Mouse (Mus musculus) sigmoid colon, adult 10 weeks (tissue): Measurements from ENCODE around the gene Tcp11l2. TPM values are rescaled to one million over a fixed set of nuclear protein-coding genes. Genes with fewer than 3 reads are reported as not detected.

Experiments
- polyA plus RNA-seq: library from polyadenylated mRNA; stranded (reverse); fragments of 350-450 nt; fragmentation: Illumina TruSeq; extraction: RNeasy Lipid Tissue Mini Kit (QIAGEN cat#74804); gene quantifications from one replicate; pipeline ENCODE4 v1.2.3, GENCODE M21; 2014; ENCODE audit warnings: low read depth, low replicate concordance

Gene Tcp11l2
- polyA plus RNA-seq = 30.2 TPM

GRCm38 (mm10) chr10:84576395-84577070 is at the start of gene Tcp11l2:
TSS of gene Tcp11l2 (plus strand) at chr10:84576626.

GRCm38 (mm10) chr10:84533912-84534671 is 42.3 kb upstream of the Tcp11l2 start, which contains the start of gene Ckap4:
TSS of gene Ckap4 (minus strand) at chr10:84534062.

GRCm38 (mm10) chr10:84621826-84622790 is 45.7 kb downstream of the Tcp11l2 start, which contains the start of gene Polr3b:
TSS of gene Polr3b (plus strand) at chr10:84622292.

Other genes starting within 250 kb of the Tcp11l2 start
- 1.6 TPM for gene Nuak1, start 136.0 kb upstream of the Tcp11l2 start, polyA plus RNA-seq
- gene Ckap4, start 42.6 kb upstream of the Tcp11l2 start, polyA plus RNA-seq = 25.0 TPM
- 14.8 TPM for gene Polr3b, start 45.7 kb downstream of the Tcp11l2 start, polyA plus RNA-seq
- gene Rfx4, start 179.4 kb downstream of the Tcp11l2 start, polyA plus RNA-seq = not detected